Mouse (Mus musculus): Measurements from ENCODE around the gene Gsta4. TPM values are rescaled to one million over a fixed set of nuclear protein-coding genes. Genes with fewer than 3 reads are reported as not detected.

Gsta4 gene
- polyA plus RNA-seq, 1 experiment: 85.9 TPM

DNA sequence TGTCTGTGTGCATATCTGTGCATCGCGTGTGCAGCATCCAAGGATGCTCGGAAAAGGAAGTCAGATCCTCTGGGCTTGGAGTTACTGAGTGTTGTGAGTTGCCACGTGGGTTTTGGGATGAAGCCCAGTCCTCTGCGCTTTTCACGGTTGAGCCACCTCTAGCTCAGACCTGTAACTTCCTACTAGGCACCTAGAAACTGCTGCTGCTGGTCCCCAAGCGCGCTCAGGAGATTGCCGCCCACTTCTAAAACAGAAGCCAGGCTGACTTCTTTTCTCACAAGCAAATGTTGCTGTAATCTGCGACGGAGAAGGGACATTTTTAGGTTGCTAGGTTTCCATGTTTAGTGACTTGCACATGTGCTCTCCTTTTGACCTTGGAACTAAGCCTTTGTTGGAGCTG lies 12.5 kb downstream of the Gsta4 start:
- no peak for TF ChIP-seq POLR2A (IDR thresholded peaks at IDR 0.05; ENCODE audit: borderline replicate concordance, extremely low read depth, low read depth, low read length)
- no peak for TF ChIP-seq CTCF (IDR thresholded peaks at IDR 0.05; ENCODE audit: insufficient read depth, low read length)
- Histone ChIP-seq H3K4me3 (replicated peaks; ENCODE audit: extremely low read depth, low read depth, low read length) (no peak overlapping the region), H3K4me1 (ENCODE audit: control insufficient read depth, insufficient read depth, low read length) (peaks cover 2% of the 10 kb centered on the region; the same call in 1 of the 2 replicates)
- no peak for DNase-seq
- WGBS: 76% methylated on average over 11 of the region's 11 CpGs

DNA sequence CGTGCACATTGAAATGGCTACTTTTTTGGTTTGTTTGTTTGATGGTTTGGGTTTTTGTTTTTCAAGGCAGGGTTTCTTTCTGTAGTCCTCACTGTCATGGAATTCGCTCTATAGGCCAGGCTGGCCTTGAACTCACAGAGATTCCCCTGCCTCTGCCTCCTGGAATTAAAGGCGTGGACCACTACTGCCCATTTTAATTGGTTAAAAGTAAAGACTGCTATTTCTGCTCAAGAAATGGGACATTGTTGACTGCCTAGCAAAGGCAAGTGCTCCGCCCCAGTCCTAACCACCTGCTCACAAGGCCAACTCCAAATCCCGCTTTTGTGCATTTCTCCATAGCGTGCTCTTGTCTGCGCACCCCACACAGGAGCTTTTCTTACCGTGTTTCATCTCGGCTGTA lies 15.2 kb downstream of the Gsta4 start:
- H3K4me3 ChIP-seq (replicated peaks; ENCODE audit: extremely low read depth, low read depth, low read length): no peak overlapping the region
- H3K4me1 ChIP-seq (ENCODE audit: control insufficient read depth, insufficient read depth, low read length): no peaks in the 10 kb centered on the region
- DNase-seq: no peak
- 96% methylated on average over 9 of the region's 9 CpGs for WGBS
- TF ChIP-seq POLR2A (IDR thresholded peaks at IDR 0.05; ENCODE audit: borderline replicate concordance, extremely low read depth, low read depth, low read length) (no peak), CTCF (IDR thresholded peaks at IDR 0.05; ENCODE audit: insufficient read depth, low read length) (no peak)

GRCm38 (mm10) chr9:78204194-78204593 lies 21.6 kb downstream of the Gsta4 start:
- DNase-seq: no peak
- 68% methylated on average over 6 of the region's 6 CpGs for WGBS

GRCm38 (mm10) chr9:78208956-78209355 lies 26.4 kb downstream of the Gsta4 start:
- no peak for TF ChIP-seq POLR2A (IDR thresholded peaks at IDR 0.05; ENCODE audit: borderline replicate concordance, extremely low read depth, low read depth, low read length)
- no peak for TF ChIP-seq CTCF (IDR thresholded peaks at IDR 0.05; ENCODE audit: insufficient read depth, low read length)
- H3K4me3 ChIP-seq (replicated peaks; ENCODE audit: extremely low read depth, low read depth, low read length): no peak overlapping the region
- WGBS: 51% methylated on average over 4 of the region's 4 CpGs
- H3K4me1 ChIP-seq (ENCODE audit: control insufficient read depth, insufficient read depth, low read length): peaks cover 3% of the 10 kb centered on the region; the same call in 1 of the 2 replicates
- no peak for DNase-seq

More at GRCm38 (mm10) chr9:78204194-78204593, 21.6 kb downstream of the Gsta4 start:
- Histone ChIP-seq H3K4me3 (replicated peaks; ENCODE audit: extremely low read depth, low read depth, low read length) (no peak overlapping the region), H3K4me1 (ENCODE audit: control insufficient read depth, insufficient read depth, low read length) (no peaks in the 10 kb centered on the region)
- TF ChIP-seq POLR2A (IDR thresholded peaks at IDR 0.05; ENCODE audit: borderline replicate concordance, extremely low read depth, low read depth, low read length) (no peak), CTCF (IDR thresholded peaks at IDR 0.05; ENCODE audit: insufficient read depth, low read length) (no peak)

DNA sequence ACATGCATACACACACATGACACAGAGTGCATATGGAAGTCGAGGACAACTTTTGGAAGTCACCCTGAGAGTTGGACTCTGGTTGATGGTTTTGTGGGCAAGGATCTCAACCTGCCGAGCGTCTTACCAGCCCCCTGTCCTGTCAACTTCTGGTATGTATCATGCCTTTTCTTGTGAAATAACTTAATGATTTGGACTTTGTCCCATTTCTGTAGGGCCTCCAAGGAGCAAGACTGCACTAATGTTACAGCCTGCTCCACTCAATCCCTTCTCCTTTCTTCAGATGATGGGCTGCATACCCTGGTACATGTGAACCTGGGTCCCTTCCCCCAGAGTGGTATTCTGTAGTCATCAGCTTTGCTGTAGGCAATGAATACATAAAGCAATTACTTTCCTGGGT lies 27.5 kb downstream of the Gsta4 start:
- 83% methylated on average over 3 of the region's 3 CpGs for WGBS
- TF ChIP-seq POLR2A (IDR thresholded peaks at IDR 0.05; ENCODE audit: borderline replicate concordance, extremely low read depth, low read depth, low read length): no peak
- no peak for TF ChIP-seq CTCF (IDR thresholded peaks at IDR 0.05; ENCODE audit: insufficient read depth, low read length)
- Histone ChIP-seq H3K4me1 (ENCODE audit: control insufficient read depth, insufficient read depth, low read length) (peaks cover 3% of the 10 kb centered on the region; the same call in 1 of the 2 replicates), H3K4me3 (replicated peaks; ENCODE audit: extremely low read depth, low read depth, low read length) (no peak overlapping the region)
- no peak for DNase-seq

DNA sequence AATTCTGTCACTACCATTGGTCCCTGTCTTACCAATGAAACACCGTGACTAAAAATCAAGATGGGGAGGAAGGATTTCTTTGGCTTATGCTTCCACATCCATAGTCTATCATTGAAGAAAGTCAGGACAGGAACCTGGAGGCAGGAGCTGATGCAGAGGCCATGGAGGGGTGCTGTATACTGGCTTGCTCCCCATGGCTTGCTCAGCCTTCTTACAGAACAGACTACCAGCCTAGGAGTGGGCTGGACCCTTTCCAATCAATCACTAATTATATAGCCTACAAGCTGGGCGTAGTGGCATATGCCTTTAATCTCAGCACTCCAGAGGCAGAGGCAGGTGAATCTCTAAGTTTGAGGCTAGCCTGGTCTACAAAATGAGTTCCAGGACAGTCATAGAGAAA lies 28.2 kb downstream of the Gsta4 start:
- no peak overlapping the region for H3K4me3 ChIP-seq (replicated peaks; ENCODE audit: extremely low read depth, low read depth, low read length)
- 97% methylated on average over 2 of the region's 2 CpGs for WGBS
- no peak for DNase-seq

GRCm38 (mm10) chr9:78211521-78211920 lies 28.9 kb downstream of the Gsta4 start:
- 95% methylated on average over 3 of the region's 3 CpGs for WGBS

More for the DNA sequence above, 28.2 kb downstream of the Gsta4 start:
- H3K4me1 ChIP-seq (ENCODE audit: control insufficient read depth, insufficient read depth, low read length): peaks cover 3% of the 10 kb centered on the region; the same call in 1 of the 2 replicates
- TF ChIP-seq POLR2A (IDR thresholded peaks at IDR 0.05; ENCODE audit: borderline replicate concordance, extremely low read depth, low read depth, low read length): no peak
- TF ChIP-seq CTCF (IDR thresholded peaks at IDR 0.05; ENCODE audit: insufficient read depth, low read length): no peak

GRCm38 (mm10) chr9:78212341-78213049 lies 29.9 kb downstream of the Gsta4 start:
- 38% methylated on average over 7 of the region's 7 CpGs for WGBS
- peak; percentile 51 for DNase-seq
- TF ChIP-seq CTCF (IDR thresholded peaks at IDR 0.05; ENCODE audit: insufficient read depth, low read length): no peak
- TF ChIP-seq POLR2A (IDR thresholded peaks at IDR 0.05; ENCODE audit: borderline replicate concordance, extremely low read depth, low read depth, low read length): 0 out of 2 replicates have a peak, but pooled peaks have one; percentile 10

More at GRCm38 (mm10) chr9:78211521-78211920, 28.9 kb downstream of the Gsta4 start:
- Histone ChIP-seq H3K4me3 (replicated peaks; ENCODE audit: extremely low read depth, low read depth, low read length) (no peak overlapping the region), H3K4me1 (ENCODE audit: control insufficient read depth, insufficient read depth, low read length) (peaks cover 3% of the 10 kb centered on the region; the same call in 1 of the 2 replicates)
- DNase-seq: no peak
- TF ChIP-seq POLR2A (IDR thresholded peaks at IDR 0.05; ENCODE audit: borderline replicate concordance, extremely low read depth, low read depth, low read length): no peak
- TF ChIP-seq CTCF (IDR thresholded peaks at IDR 0.05; ENCODE audit: insufficient read depth, low read length): no peak

DNA sequence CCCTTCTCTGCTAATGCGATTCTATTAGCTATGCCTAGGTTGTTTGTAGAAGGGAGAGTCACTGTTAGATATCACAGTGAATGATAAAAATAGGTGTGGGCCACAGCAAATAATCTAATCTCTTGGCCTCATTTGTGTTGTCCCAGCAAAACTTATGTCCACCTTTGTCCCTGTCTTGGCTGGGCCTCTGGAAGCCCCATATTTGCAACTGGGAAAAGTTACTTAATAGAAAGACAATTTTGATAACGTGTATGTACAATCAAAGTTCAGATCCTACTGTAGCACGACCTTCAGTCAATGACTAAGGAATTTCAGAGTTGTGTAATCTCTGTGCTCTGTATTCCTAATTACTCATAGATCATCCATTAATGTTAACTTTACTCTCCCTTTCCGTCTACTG lies 34.5 kb downstream of the Gsta4 start:
- H3K4me3 ChIP-seq (replicated peaks; ENCODE audit: extremely low read depth, low read depth, low read length): no peak overlapping the region
- no peak for TF ChIP-seq POLR2A (IDR thresholded peaks at IDR 0.05; ENCODE audit: borderline replicate concordance, extremely low read depth, low read depth, low read length)
- no peak for TF ChIP-seq CTCF (IDR thresholded peaks at IDR 0.05; ENCODE audit: insufficient read depth, low read length)
- H3K4me1 ChIP-seq (ENCODE audit: control insufficient read depth, insufficient read depth, low read length): peaks cover 3% of the 10 kb centered on the region; the same call in 1 of the 2 replicates
- WGBS: 52% methylated on average over 4 of the region's 4 CpGs
- no peak for DNase-seq

More at GRCm38 (mm10) chr9:78212341-78213049, 29.9 kb downstream of the Gsta4 start:
- Histone ChIP-seq H3K4me3 (replicated peaks; ENCODE audit: extremely low read depth, low read depth, low read length) (no peak overlapping the region), H3K4me1 (ENCODE audit: control insufficient read depth, insufficient read depth, low read length) (peaks cover 3% of the 10 kb centered on the region; the same call in 1 of the 2 replicates)

DNA sequence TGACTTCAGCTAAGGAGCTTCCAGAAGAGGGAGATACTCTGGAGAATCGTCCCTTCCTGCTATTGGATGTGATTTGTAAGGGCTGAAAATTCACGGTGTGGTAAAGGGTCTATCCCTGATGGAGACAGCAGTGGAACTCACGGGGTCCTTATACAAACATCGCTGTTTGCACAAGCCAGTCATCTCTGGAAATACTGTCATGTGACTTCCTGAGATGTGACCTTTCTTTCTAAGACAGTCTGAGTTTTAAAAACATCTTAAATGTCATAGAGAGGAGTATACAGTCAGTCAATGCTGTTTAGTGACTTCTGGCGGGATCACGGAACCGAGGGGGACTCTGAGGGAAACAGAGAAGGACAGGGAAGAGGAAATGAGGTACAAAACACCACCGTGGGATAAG lies 40.0 kb downstream of the Gsta4 start:
- H3K4me3 ChIP-seq (replicated peaks; ENCODE audit: extremely low read depth, low read depth, low read length): no peak overlapping the region
- TF ChIP-seq POLR2A (IDR thresholded peaks at IDR 0.05; ENCODE audit: borderline replicate concordance, extremely low read depth, low read depth, low read length): no peak
- WGBS: 49% methylated on average over 8 of the region's 8 CpGs
- DNase-seq: no peak
- no peaks in the 10 kb centered on the region for H3K4me1 ChIP-seq (ENCODE audit: control insufficient read depth, insufficient read depth, low read length)
